Mouse (Mus musculus): ENCODE results near the gene Stard13. TPM values are rescaled to one million over a fixed set of nuclear protein-coding genes. Genes with fewer than 3 reads are reported as not detected.

Gene Stard13
- total and polyA plus RNA-seq, 2 experiments from 2014 or later = 2.6 to 19.2 TPM

GRCm38 (mm10) chr5:151090996-151091395 lies 142.6 kb downstream of the Stard13 start:
- Histone ChIP-seq H3K4me2 (ENCODE audit: low read depth) (no peak overlapping the region), H3K27ac (ENCODE audit: low read depth, low read length) (no peak overlapping the region), H3K4me3 (ENCODE audit: low read depth, low read length) (no peak overlapping the region), H3K9ac (no peak overlapping the region), H3K27me3 (ENCODE audit: insufficient read depth, low read length) (no peaks in the 10 kb centered on the region), H3K36me3 (ENCODE audit: insufficient read depth) (no peaks in the 10 kb centered on the region), H3K4me1 (ENCODE audit: insufficient read depth) (no peaks in the 10 kb centered on the region), H3K9me3 (ENCODE audit: low read length) (no peaks in the 10 kb centered on the region)
- no peak for DNase-seq
- TF ChIP-seq CTCF (IDR thresholded peaks at IDR 0.05; ENCODE audit: low read depth) = no peak
- ATAC-seq = no peak
- WGBS = 82% methylated on average over 6 of the region's 6 CpGs

- no peaks in the 10 kb centered on the region for H3K9me3 ChIP-seq (ENCODE audit: low read length)
- no peak overlapping the region for H3K9ac ChIP-seq
- no peak overlapping the region for H3K27ac ChIP-seq (ENCODE audit: low read depth, low read length)
- H3K4me1 ChIP-seq (ENCODE audit: insufficient read depth) = no peaks in the 10 kb centered on the region
- no peak for ATAC-seq
- DNase-seq = no peak
- no peak overlapping the region for H3K4me3 ChIP-seq (ENCODE audit: low read depth, low read length)
- WGBS = 39% methylated on average over 6 of the region's 6 CpGs
- no peak overlapping the region for H3K4me2 ChIP-seq (ENCODE audit: low read depth)
- H3K27me3 ChIP-seq (ENCODE audit: insufficient read depth, low read length) = no peaks in the 10 kb centered on the region
- no peaks in the 10 kb centered on the region for H3K36me3 ChIP-seq (ENCODE audit: insufficient read depth)
- TF ChIP-seq CTCF (IDR thresholded peaks at IDR 0.05; ENCODE audit: low read depth) = no peak
Measured at GRCm38 (mm10) chr5:151089201-151089600, 144.4 kb downstream of the Stard13 start.

GRCm38 (mm10) chr5:151086425-151087202 lies 147.0 kb downstream of the Stard13 start:
- no peak for TF ChIP-seq CTCF (IDR thresholded peaks at IDR 0.05; ENCODE audit: low read depth)
- no peak overlapping the region for H3K4me2 ChIP-seq (ENCODE audit: low read depth)
- H3K36me3 ChIP-seq (ENCODE audit: insufficient read depth) = no peaks in the 10 kb centered on the region
- H3K27ac ChIP-seq (ENCODE audit: low read depth, low read length) = no peak overlapping the region
- no peaks in the 10 kb centered on the region for H3K4me1 ChIP-seq (ENCODE audit: insufficient read depth)
- H3K9me3 ChIP-seq (ENCODE audit: low read length) = no peaks in the 10 kb centered on the region
- H3K4me3 ChIP-seq (ENCODE audit: low read depth, low read length) = no peak overlapping the region
- H3K27me3 ChIP-seq (ENCODE audit: insufficient read depth, low read length) = no peaks in the 10 kb centered on the region
- DNase-seq (no peak), ATAC-seq (no peak)
- no peak overlapping the region for H3K9ac ChIP-seq
- WGBS = 85% methylated on average over 9 of the region's 9 CpGs

GRCm38 (mm10) chr5:151085749-151086148 lies 147.9 kb downstream of the Stard13 start:
- Histone ChIP-seq H3K4me2 (ENCODE audit: low read depth) (no peak overlapping the region), H3K4me3 (ENCODE audit: low read depth, low read length) (no peak overlapping the region), H3K27ac (ENCODE audit: low read depth, low read length) (no peak overlapping the region), H3K9me3 (ENCODE audit: low read length) (no peaks in the 10 kb centered on the region), H3K9ac (no peak overlapping the region), H3K4me1 (ENCODE audit: insufficient read depth) (no peaks in the 10 kb centered on the region), H3K27me3 (ENCODE audit: insufficient read depth, low read length) (no peaks in the 10 kb centered on the region), H3K36me3 (ENCODE audit: insufficient read depth) (no peaks in the 10 kb centered on the region)
- DNase-seq = no peak
- 77% methylated on average over 8 of the region's 8 CpGs for WGBS
- TF ChIP-seq CTCF (IDR thresholded peaks at IDR 0.05; ENCODE audit: low read depth) = no peak
- no peak for ATAC-seq

- H3K36me3 ChIP-seq (ENCODE audit: insufficient read depth) = no peaks in the 10 kb centered on the region
- no peaks in the 10 kb centered on the region for H3K4me1 ChIP-seq (ENCODE audit: insufficient read depth)
- ATAC-seq (no peak), DNase-seq (no peak)
- no peak overlapping the region for H3K4me2 ChIP-seq (ENCODE audit: low read depth)
- 66% methylated on average over 4 of the region's 4 CpGs for WGBS
- H3K27ac ChIP-seq (ENCODE audit: low read depth, low read length) = no peak overlapping the region
- H3K4me3 ChIP-seq (ENCODE audit: low read depth, low read length) = no peak overlapping the region
- no peak for TF ChIP-seq CTCF (IDR thresholded peaks at IDR 0.05; ENCODE audit: low read depth)
- no peaks in the 10 kb centered on the region for H3K9me3 ChIP-seq (ENCODE audit: low read length)
- H3K27me3 ChIP-seq (ENCODE audit: insufficient read depth, low read length) = no peaks in the 10 kb centered on the region
- H3K9ac ChIP-seq = no peak overlapping the region
Measured at GRCm38 (mm10) chr5:151080276-151080675, 153.4 kb downstream of the Stard13 start.

GRCm38 (mm10) chr5:151077953-151078352 lies 155.7 kb downstream of the Stard13 start:
- Histone ChIP-seq H3K27me3 (ENCODE audit: insufficient read depth, low read length) (no peaks in the 10 kb centered on the region), H3K4me2 (ENCODE audit: low read depth) (no peak overlapping the region), H3K9ac (no peak overlapping the region), H3K4me1 (ENCODE audit: insufficient read depth) (no peaks in the 10 kb centered on the region), H3K36me3 (ENCODE audit: insufficient read depth) (no peaks in the 10 kb centered on the region), H3K4me3 (ENCODE audit: low read depth, low read length) (no peak overlapping the region), H3K27ac (ENCODE audit: low read depth, low read length) (no peak overlapping the region), H3K9me3 (ENCODE audit: low read length) (no peaks in the 10 kb centered on the region)
- 99% methylated on average over 2 of the region's 2 CpGs for WGBS
- DNase-seq (no peak), ATAC-seq (no peak)
- TF ChIP-seq CTCF (IDR thresholded peaks at IDR 0.05; ENCODE audit: low read depth) = no peak

- DNase-seq (no peak), ATAC-seq (no peak)
- no peaks in the 10 kb centered on the region for H3K9me3 ChIP-seq (ENCODE audit: low read length)
- no peak overlapping the region for H3K4me2 ChIP-seq (ENCODE audit: low read depth)
- no peaks in the 10 kb centered on the region for H3K4me1 ChIP-seq (ENCODE audit: insufficient read depth)
- no peaks in the 10 kb centered on the region for H3K36me3 ChIP-seq (ENCODE audit: insufficient read depth)
- no peaks in the 10 kb centered on the region for H3K27me3 ChIP-seq (ENCODE audit: insufficient read depth, low read length)
- no peak overlapping the region for H3K9ac ChIP-seq
- no peak for TF ChIP-seq CTCF (IDR thresholded peaks at IDR 0.05; ENCODE audit: low read depth)
- H3K4me3 ChIP-seq (ENCODE audit: low read depth, low read length) = no peak overlapping the region
- no peak overlapping the region for H3K27ac ChIP-seq (ENCODE audit: low read depth, low read length)
- WGBS = 66% methylated on average over 3 of the region's 3 CpGs
Measured at GRCm38 (mm10) chr5:151076917-151077316, 156.7 kb downstream of the Stard13 start.

Measured in forebrain, postnatal 0 days (tissue).